Mouse (Mus musculus) cerebellum, postnatal 25 days (tissue): Measurements from ENCODE around the gene Zfp111.

Experiments used
- DNase-seq, 2 experiments: peaks; one replicate each; pipeline ENCODE4 v3.0.0; 2021; ENCODE audit warnings: mixed read lengths in 2 of 2

Zfp111 gene

DNA sequence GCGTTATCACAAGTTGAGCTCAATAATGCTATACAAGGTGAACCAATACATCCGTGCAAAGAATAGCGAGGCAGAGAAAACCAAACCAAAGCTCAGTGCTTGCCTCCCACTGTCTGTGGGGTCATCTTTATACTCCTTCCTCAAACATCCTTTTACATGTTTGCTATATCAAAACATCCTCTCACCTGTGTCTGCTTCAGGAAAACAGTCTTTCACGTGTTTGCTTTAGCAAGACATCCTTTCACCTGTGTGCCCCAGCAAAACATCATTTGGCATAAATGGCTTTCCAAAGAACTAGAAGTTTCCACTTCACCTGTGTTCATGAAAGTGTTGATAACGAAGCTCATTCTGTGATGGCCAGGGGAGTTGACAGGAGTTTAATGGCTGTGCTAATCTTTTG is at the start of gene Zfp111:
Zfp111 (minus strand) TSS at position 101 of the 400 bp plus-strand sequence.
- no peak for DNase-seq

GRCm38 (mm10) chr7:24260000-24260312 is 48.7 kb upstream of the Zfp111 start:
- DNase-seq: no peak

GRCm38 (mm10) chr7:24259306-24259999 is 48.2 kb upstream of the Zfp111 start:
- DNase-seq: no peak

GRCm38 (mm10) chr7:24254633-24255474 is 43.6 kb upstream of the Zfp111 start, which contains the start of gene Zfp108:
Gene Zfp108 (plus strand): TSS chr7:24254794.
- peak; percentile 87 to 91 for DNase-seq

DNA sequence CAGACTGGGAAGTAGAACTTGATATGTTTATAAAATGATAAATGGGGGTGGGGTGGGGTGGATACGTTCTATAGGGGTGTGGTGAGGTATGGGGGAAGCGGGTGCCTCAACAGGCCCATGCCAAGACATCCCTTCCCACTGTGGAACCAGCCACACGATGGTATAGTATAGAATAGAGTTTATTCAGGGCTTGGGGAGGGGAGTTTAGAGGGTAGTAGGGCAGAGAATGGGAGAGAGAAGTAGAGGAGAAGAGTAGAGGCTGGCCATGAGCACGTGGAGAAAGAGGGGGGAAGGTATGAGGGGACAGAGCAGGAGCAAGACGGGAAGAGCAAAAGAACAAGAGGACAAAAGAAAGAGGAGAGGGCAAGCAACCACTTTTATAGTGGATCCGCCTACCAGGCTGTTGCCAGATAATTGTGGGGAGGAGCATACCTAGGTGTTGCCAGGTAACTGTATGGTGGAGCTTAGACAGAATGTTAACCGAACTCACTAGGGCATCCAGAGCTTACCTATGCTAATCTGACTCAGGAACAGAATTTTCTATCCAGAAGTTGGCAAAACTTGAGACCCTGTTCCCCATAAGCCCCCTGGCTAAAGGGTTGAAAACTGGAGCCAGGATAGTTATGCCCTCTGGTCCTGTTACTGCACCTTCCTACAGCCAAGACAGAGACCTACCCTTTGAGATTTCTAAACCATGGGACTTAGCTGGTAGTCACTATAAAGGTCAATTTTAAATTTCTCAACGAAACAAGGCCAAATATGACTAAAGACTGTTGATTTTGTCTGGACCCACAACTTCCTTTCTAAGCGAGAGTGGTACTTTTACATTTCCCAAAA is 42.8 kb upstream of the Zfp111 start:
- DNase-seq: peak in 1 of 2 experiments; percentile 12

DNA sequence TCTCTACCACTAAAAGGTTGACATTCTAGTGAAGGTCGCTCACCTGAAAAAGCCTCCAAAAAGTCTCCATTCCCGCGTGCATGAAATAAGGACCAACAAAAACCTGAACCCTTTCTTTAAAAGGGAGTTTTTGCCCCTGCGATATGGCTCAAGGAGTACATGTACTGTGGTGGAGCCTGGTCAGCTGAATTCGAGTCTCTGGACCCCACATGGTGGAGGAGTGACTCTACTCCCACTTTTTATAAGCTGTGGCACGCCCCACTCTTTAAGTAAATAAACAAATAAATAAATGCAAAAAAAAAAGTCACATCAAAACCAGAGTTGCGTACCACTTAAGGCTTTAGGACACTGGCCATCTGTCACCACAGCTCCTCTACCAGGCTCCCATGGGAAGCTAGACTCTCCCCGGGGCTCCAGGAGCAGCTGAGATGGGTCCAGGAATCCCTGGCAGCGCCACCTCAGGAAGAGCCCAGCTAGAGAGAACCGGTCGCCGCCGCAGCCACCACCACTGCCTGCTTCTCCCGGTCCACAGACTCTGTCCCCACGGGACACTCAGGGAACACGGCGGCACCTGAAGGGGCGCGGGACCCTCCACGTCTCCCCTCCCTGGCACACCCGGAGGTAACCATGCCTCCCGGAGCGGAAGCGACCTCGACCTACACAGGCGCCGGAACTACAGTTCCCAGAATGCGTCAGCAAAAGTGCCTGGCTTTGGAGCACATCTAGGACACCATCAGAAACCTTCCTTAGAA is 26.0 kb upstream of the Zfp111 start, which contains the start of gene Zfp109:
Zfp109 (minus strand) TSS at position 521 of the 752 bp plus-strand sequence.
- DNase-seq: peak; percentile 76 to 82

- DNase-seq: no peak
Measured at GRCm38 (mm10) chr7:24210296-24210695, 947 bp downstream of the Zfp111 start.

DNA sequence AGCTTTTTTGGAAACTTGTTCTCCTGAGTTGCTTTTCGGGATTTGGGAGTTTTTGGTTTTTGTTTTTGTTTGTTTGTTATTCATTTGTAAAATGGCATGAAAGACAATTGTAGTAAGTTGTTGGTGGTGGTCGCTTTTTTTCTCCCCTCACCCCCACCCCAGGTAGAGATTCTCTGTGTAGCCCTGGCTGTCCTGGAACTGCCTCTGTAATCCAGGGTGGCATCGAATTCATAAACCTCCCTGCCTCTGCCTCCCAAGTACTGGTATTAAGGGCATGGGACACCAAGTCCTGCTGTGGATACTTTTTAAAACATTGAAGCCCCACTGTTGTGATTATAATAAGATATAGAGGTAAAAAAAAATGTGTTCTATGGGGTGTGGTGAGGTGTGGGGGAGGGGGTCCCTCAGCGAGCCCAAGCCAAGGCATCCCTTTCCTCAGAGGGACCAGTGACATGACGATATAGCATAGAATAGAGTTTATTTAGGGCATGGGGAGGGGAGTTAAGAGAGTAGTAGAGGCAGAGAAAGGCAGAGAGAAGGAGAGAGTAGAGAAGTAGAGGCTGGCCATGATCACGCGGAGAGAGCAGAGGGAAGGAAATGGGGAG is 2.9 kb downstream of the Zfp111 start:
- peak in 1 of 2 experiments; percentile 3 for DNase-seq

DNA sequence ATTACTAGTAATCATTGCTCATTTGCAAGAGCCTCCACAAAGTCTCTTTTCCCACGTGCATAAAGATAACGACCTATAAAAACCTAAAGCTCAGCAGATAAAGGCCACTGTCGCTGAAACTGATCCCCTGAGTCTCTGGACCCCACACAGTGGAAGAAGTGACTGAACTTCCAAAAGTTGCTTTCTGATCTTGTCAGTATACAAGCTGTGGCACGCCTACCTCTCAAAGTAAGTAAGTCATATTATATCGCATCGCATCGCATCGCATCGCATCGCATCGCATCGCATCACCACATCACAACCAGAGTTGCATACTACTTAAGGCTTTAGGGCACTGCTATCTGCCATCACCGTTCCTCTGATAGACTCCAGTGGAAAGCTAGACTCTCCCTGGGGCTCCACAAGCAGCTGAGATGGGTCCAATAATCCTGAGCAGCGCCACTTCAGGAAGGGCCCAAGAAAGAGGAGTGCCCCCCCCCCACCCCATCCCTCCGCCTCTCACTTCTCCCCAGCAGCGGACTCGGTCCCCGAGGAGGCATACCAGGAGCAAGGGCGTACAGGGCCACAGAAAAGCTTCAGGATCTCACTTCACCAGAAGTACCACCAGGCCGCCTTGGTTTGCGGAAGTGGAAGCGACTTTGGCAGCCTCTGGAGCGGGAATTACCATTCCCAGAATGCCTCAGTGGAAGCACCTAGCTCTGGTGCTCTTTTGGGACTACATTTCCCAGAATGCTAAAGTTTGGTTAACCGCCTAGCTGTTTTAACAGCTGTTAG is 3.6 kb downstream of the Zfp111 start:
- peak; percentile 74 to 81 for DNase-seq

GRCm38 (mm10) chr7:24196961-24197360 is 14.3 kb downstream of the Zfp111 start:
- DNase-seq: no peak

DNA sequence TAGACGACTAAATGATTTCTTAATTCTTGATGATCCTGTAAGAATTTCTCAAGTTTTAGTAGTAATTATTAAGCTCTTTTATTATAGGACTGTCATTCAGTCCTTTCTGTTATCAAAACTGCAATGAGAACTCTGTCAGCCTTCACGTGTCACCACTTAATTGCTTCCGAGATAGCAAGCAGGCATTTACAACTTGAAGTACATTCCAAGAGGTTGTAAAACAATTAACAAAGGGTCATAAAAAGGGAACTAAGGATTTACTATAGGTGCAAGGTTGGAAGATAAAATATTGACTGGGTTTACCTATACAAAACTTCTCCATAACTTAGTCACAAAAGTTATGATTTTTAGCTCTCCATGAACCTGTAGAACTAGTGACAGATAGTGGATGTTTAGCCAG is 18.1 kb downstream of the Zfp111 start:
- no peak for DNase-seq

DNA sequence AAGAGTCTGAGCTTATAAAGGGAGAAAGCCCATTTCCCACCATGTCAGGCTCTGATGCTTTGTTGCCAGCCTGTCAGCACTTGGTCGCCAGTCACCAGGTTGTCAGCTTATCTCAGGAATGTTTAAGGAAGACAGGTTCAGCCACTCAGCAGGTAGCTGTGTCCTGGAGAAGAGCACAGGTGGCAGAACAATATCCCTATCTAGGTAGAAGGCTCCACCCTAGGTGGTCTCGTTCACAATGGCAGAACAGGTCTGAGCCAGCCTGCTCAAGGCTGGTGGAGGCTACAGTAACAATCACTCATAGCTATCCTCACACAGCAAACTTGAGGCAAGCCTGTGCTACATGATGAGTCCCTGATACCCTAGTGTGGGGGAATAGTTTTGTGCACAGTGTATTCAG is 19.9 kb downstream of the Zfp111 start:
- DNase-seq: no peak

- no peak for DNase-seq
Measured at GRCm38 (mm10) chr7:24189571-24189944, 21.7 kb downstream of the Zfp111 start.

DNA sequence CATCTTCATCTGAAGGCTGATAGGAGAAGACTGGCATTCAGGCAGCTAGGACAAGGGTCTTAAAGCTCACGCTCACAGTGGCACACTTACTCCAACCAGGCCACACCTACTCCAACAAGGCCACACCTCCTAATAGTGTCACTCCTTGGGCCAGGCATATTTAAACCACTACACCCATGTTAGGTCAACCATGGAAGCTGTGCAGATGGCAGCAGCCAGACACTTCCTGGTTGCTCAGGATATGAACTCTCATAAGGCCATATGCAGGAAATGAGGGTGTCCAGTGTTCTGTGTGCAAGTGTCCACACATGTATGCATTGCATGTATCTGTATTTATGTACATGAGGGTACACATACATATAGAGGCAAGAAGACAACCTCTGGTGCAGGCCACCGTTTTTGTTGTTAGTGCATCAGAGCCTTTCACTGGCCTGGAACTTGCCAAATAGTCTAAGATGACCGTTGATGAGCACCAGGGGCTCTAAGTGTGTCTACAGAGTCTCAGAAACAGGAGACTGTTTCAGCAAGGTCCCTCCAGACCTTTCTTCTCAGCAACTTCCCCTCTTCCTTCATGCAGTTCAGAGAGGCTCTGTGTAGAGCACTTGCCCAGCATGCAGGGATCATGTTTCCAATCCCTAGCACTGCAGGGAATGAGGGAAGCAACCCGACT is 22.2 kb downstream of the Zfp111 start:
- no peak for DNase-seq

GRCm38 (mm10) chr7:24187611-24188010 is 23.6 kb downstream of the Zfp111 start:
- no peak for DNase-seq

DNA sequence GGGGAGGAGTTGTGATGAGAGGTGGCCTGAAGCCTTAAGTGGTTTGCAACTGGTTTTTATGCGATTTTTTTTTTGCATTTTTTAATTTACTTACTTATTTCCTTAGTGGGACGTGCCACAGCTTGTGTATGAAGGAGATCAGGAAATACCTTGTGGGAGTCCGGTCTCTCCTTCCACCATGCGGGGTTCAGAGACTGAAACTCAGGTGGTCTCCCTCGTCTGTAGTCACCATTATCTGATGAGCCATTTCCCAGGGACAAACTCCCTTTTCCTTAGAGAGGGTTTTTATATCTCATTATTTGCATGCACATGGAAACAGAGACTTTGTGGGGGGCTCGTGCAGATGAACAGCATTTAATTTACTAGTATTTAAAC is 35.9 kb downstream of the Zfp111 start:
- DNase-seq: no peak

- peak; percentile 87 to 89 for DNase-seq
Measured at GRCm38 (mm10) chr7:24174618-24175336, 36.5 kb downstream of the Zfp111 start, which contains the start of gene Zfp114. Gene Zfp114 (plus strand): TSS chr7:24175060.

DNA sequence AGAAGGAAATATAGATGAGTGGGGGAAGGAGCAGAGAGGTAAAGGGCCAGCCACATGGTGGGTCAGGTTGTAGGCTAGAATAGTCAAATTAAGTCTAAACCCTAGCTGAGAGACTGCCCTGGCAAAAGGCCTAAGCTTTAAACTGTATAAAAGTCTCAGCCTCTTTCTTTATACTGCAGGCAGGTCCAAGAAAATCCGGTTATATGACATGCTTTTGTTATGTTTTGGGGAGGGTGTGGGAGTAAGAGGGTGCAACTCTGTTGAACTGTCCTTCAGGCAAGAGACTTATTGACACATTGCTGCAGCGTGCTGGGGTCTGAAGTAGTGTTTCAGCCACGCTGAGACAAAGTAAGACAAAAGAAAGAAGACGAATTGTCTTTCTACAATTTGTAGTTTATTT is 39.1 kb downstream of the Zfp111 start:
- DNase-seq: no peak

DNA sequence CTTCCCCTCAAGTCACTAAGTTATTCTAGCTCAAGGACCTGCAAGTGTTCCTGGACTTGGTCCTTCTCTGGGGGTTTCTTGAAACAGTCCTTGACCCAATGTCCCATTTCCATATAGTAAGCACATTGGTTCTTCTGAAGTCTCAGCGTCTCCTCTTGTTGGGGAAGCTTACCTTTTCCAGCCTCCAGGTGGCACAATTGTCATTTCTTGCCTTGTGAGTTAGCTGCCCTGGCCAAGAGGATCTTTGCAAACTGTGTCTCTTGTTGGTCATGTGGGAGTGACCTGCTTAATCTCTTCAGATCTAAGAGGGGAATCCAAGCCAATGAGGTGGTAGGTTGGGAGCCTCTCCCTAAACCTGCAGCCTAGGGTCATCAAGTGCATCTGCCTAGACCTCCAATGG is 58.0 kb downstream of the Zfp111 start:
- DNase-seq: no peak
